Mouse (Mus musculus) liver, adult 2 months (tissue): ENCODE measurements around the gene Mctp2.

Experiments used
- CTCF ChIP-seq: fragments of 200-500 bp; IDR thresholded peaks from 2 replicates; pipeline ENCODE4 v1.5.1; 2011; ENCODE audit warnings: low read depth, low read length, control low read depth
- POLR2A ChIP-seq: fragments of 200-500 bp; IDR thresholded peaks from 2 replicates; pipeline ENCODE4 v1.6.1; 2011; ENCODE audit warnings: low read length, control low read depth; ENCODE audit not compliant: insufficient read depth; ENCODE audit errors: extremely low read depth

DNA sequence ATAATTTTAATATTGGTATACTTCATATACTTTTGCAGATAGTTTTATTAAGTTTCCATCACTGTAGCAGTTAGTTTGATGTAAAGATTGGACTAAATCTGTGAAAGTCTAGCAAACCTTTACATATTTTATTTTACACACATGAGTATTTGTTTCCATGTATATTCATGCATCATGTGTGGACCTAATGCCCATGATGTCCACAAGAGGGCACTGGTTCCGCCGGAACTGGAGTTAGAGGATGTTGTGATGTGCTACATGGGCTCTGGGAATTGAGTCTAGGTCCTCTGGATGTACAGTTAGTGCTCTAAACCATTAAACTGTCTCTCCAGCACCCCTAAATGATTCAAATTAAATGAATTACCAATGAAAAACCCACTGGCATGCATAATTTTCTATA is 37.3 kb upstream of the Mctp2 start:
- TF ChIP-seq POLR2A (no peak), CTCF (peak; percentile 56; the same call in 1 of the 2 replicates)
